Mouse (Mus musculus): ENCODE data around the gene Slc37a1.
"Not testable (repeated sequence)": the region's sequence is repeated elsewhere in the genome, so short reads cannot be mapped to it uniquely, and the experiment has no call there.

DNA sequence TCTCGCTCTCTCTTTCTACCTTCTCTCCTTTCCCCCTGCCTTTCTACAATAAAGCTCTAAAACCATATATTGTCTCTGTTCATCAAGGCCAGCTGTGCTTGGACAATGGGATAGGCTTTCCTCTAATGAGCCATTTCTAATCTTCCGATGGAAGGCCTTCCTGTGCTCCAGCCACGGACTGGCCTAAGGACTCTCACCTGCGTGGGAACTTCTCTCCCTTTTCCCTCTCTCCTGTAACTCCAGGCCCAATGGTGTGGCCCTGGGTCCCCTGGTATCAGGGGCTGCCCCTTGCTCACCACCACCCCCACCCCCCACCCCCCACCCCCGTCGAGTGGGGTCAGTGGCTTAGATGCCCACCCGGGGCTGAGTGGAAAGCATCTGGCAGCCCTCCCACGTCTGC, 15.9 kb upstream of the Slc37a1 start:
- not testable (repeated sequence) for TF ChIP-seq CTCF (conservative IDR thresholded peaks at IDR 0.05 in 1 of 2, IDR thresholded peaks at IDR 0.05 in 1 of 2; ENCODE audit: low read depth in 2 of 2, low read length in 2 of 2); EP300 (IDR thresholded peaks at IDR 0.05; ENCODE audit: low read length); POLR2AphosphoS2 (IDR thresholded peaks at IDR 0.05; ENCODE audit: low read depth, low read length); CHD1 (IDR thresholded peaks at IDR 0.05; ENCODE audit: low read depth, low read length); CHD2 (IDR thresholded peaks at IDR 0.05; ENCODE audit: low read length); ETS1 (conservative IDR thresholded peaks at IDR 0.05; ENCODE audit: low read depth, low read length); ZNF384 (IDR thresholded peaks at IDR 0.05; ENCODE audit: low read depth, low read length)
